Comparison of ENCODE assay signal across 8 mouse cellular contexts in genomic region chr4:134512798-134513197, GRCm38 (mm10). TPM values are rescaled to one million over a fixed set of nuclear protein-coding genes. Genes with fewer than 3 reads are reported as not detected.
DNase-seq lines count a peak whose midpoint lies in the region; ATAC-seq and TF ChIP-seq lines count a peak whose summit lies in the region.

No protein-coding gene starts in this region.

- no peaks in the 10 kb centered on the region for H3K27me3 ChIP-seq in embryonic facial prominence, embryonic 11.5 days (ENCODE audit: control insufficient read depth, insufficient read depth, low read length)
- no peaks in the 10 kb centered on the region for H3K27me3 ChIP-seq in heart, embryonic 10.5 days (ENCODE audit: insufficient read depth, poor library complexity, severe bottlenecking)
- H3K27me3 ChIP-seq in kidney, adult 2 months (replicated peaks; ENCODE audit: control insufficient read depth, insufficient read depth, low read length): no peaks in the 10 kb centered on the region
- H3K27me3 ChIP-seq in neural tube, embryonic 12.5 days (replicated peaks): no peaks in the 10 kb centered on the region

- no peak overlapping the region for H3K9ac ChIP-seq in embryonic facial prominence, embryonic 11.5 days (replicated peaks; ENCODE audit: low read length)
- H3K9ac ChIP-seq in neural tube, embryonic 12.5 days: 0 out of 2 replicates have a peak overlapping the region, but pooled peaks have one; percentile 17

- peak in 1 of 2 experiments; percentile 53 for DNase-seq in layer of hippocampus, adult 2 months (ENCODE audit: low spot score in 2 of 2)
- no peak for DNase-seq in layer of hippocampus, adult 8-10 months (ENCODE audit: low spot score in 2 of 2)
- peak; percentile 75 for DNase-seq in embryonic facial prominence, embryonic 11.5 days (ENCODE audit: low spot score)
- peak; percentile 94 for DNase-seq in heart, embryonic 10.5 days (ENCODE audit: low spot score)
- DNase-seq in kidney, adult 2 months: peak; percentile 83
- DNase-seq in lung, adult 18-20 months: peak; percentile 69 to 82
- DNase-seq in yolk sac, embryonic 10.5 days (ENCODE audit: low spot score): peak; percentile 86

- no peak overlapping the region for H3K27ac ChIP-seq in layer of hippocampus, adult 2 months
- no peak overlapping the region for H3K27ac ChIP-seq in embryonic facial prominence, embryonic 11.5 days (replicated peaks; ENCODE audit: low read depth, low read length)
- H3K27ac ChIP-seq in heart, embryonic 10.5 days: peak overlapping the region; percentile 78
- no peak overlapping the region for H3K27ac ChIP-seq in kidney, adult 2 months (ENCODE audit: insufficient read depth, low read depth, low read length)
- no peak overlapping the region for H3K27ac ChIP-seq in neural tube, embryonic 12.5 days

- no peak overlapping the region; the same call in 1 of the 2 replicates for H3K4me2 ChIP-seq in embryonic facial prominence, embryonic 11.5 days (ENCODE audit: low read depth, low read length)
- H3K4me2 ChIP-seq in neural tube, embryonic 12.5 days (replicated peaks): peak overlapping the region; percentile 52

- no peaks in the 10 kb centered on the region for H3K9me3 ChIP-seq in embryonic facial prominence, embryonic 11.5 days (replicated peaks; ENCODE audit: control insufficient read depth, low read length)
- H3K9me3 ChIP-seq in heart, embryonic 10.5 days: no peaks in the 10 kb centered on the region
- no peaks in the 10 kb centered on the region for H3K9me3 ChIP-seq in neural tube, embryonic 12.5 days

- peak; percentile 68 for TF ChIP-seq CTCF in layer of hippocampus, adult 2 months (conservative IDR thresholded peaks at IDR 0.05)
- peak; percentile 55 for TF ChIP-seq CTCF in kidney, adult 2 months (conservative IDR thresholded peaks at IDR 0.05; ENCODE audit: insufficient read depth, insufficient read length, low read depth, low read length)

- ATAC-seq in embryonic facial prominence, embryonic 11.5 days (replicated peaks; ENCODE audit: insufficient number of reproducible peaks, low FRiP score, low TSS enrichment, low read depth): no peak
- no peak for ATAC-seq in neural tube, embryonic 12.5 days (ENCODE audit: low FRiP score, low read depth)

- no peak for TF ChIP-seq POLR2A in kidney, adult 2 months (IDR thresholded peaks at IDR 0.05; ENCODE audit: low read depth, low read length)

- no peaks in the 10 kb centered on the region for H3K4me1 ChIP-seq in embryonic facial prominence, embryonic 11.5 days (ENCODE audit: control insufficient read depth, insufficient read depth, low read length)
- H3K4me1 ChIP-seq in heart, embryonic 10.5 days: peaks cover 56% of the 10 kb centered on the region
- peaks cover 8% of the 10 kb centered on the region; the same call in 1 of the 2 replicates for H3K4me1 ChIP-seq in kidney, adult 2 months (ENCODE audit: control insufficient read depth, insufficient read depth, low read length)
- peaks cover 11% of the 10 kb centered on the region; the same call in 1 of the 2 replicates for H3K4me1 ChIP-seq in neural tube, embryonic 12.5 days

- no peaks in the 10 kb centered on the region for H3K36me3 ChIP-seq in embryonic facial prominence, embryonic 11.5 days (replicated peaks; ENCODE audit: control insufficient read depth, insufficient read depth, low read depth, low read length)
- H3K36me3 ChIP-seq in heart, embryonic 10.5 days: peaks cover 2% of the 10 kb centered on the region
- no peaks in the 10 kb centered on the region; the same call in 1 of the 2 replicates for H3K36me3 ChIP-seq in kidney, adult 2 months (ENCODE audit: control insufficient read depth, insufficient read depth, low read length)
- H3K36me3 ChIP-seq in neural tube, embryonic 12.5 days: peaks cover 2% of the 10 kb centered on the region; the same call in 1 of the 2 replicates

- H3K4me3 ChIP-seq in layer of hippocampus, adult 2 months: no peak overlapping the region
- H3K4me3 ChIP-seq in embryonic facial prominence, embryonic 11.5 days (ENCODE audit: low read depth, low read length): peak overlapping the region; percentile 12; the same call in 1 of the 2 replicates
- peak overlapping the region; percentile 46 for H3K4me3 ChIP-seq in heart, embryonic 10.5 days
- no peak overlapping the region for H3K4me3 ChIP-seq in kidney, adult 2 months (ENCODE audit: insufficient read depth, low read depth, low read length)
- no peak overlapping the region for H3K4me3 ChIP-seq in neural tube, embryonic 12.5 days

- WGBS in embryonic facial prominence, embryonic 11.5 days: 24% methylated on average over 15 of the region's 15 CpGs
- WGBS in heart, embryonic 10.5 days: 16% methylated on average over 15 of the region's 15 CpGs
- 7% methylated on average over 15 of the region's 15 CpGs for WGBS in kidney, adult 2 months
- 14% methylated on average over 15 of the region's 15 CpGs for WGBS in neural tube, embryonic 12.5 days

RNA-seq across cellular contexts. Expression of gene Aunip, which starts 2.0 kb away (rescaled TPM):
- total RNA-seq in layer of hippocampus, adult 2 months (2021): under 1 TPM; 0.56 to 0.67 TPM
- under 1 TPM in 3 of 4 experiments, not detected in 1; 0.25 to 0.85 (median 0.33) TPM for total RNA-seq in layer of hippocampus, adult 8-10 months (2022)
- polyA plus RNA-seq in embryonic facial prominence, embryonic 11.5 days (2014; fragmentation: Nextera tagmentation; extraction: Ambion mirVana): 7.0 and 8.3 TPM in 2 replicates
- 16.1 and 17.2 TPM in 2 replicates for polyA plus RNA-seq in heart, embryonic 10.5 days (2016; fragmentation: Nextera tagmentation; extraction: Ambion mirVana)
- polyA plus RNA-seq in kidney, adult 2 months (2012; rRNA removed): 0.07 and 0.09 TPM in 2 replicates
- 8.1 and 8.9 TPM in 2 replicates for polyA plus RNA-seq in neural tube, embryonic 12.5 days (2016; fragmentation: Nextera tagmentation; extraction: Ambion mirVana)

RNA-seq across cellular contexts. Expression of gene Paqr7, which starts 16.3 kb away (rescaled TPM):
- total RNA-seq in layer of hippocampus, adult 2 months (2021): 10 to 100 TPM; 60.2 to 64.7 TPM
- 10 to 100 TPM; 55.4 to 75.1 (median 63.4) TPM for total RNA-seq in layer of hippocampus, adult 8-10 months (2022)
- polyA plus RNA-seq in embryonic facial prominence, embryonic 11.5 days (2014; fragmentation: Nextera tagmentation; extraction: Ambion mirVana): 0.87 and 0.93 TPM in 2 replicates
- 7.8 and 14.5 TPM in 2 replicates for polyA plus RNA-seq in heart, embryonic 10.5 days (2016; fragmentation: Nextera tagmentation; extraction: Ambion mirVana)
- polyA plus RNA-seq in kidney, adult 2 months (2012; rRNA removed): 58.7 and 74.3 TPM in 2 replicates
- 7.4 and 8.9 TPM in 2 replicates for polyA plus RNA-seq in neural tube, embryonic 12.5 days (2016; fragmentation: Nextera tagmentation; extraction: Ambion mirVana)

RNA-seq across cellular contexts. Expression of gene Mtfr1l, which starts 22.4 kb away (rescaled TPM):
- total RNA-seq in layer of hippocampus, adult 2 months (2021): 10 to 100 TPM; 69.3 to 72.5 TPM
- total RNA-seq in layer of hippocampus, adult 8-10 months (2022): 10 to 100 TPM; 65.9 to 74.2 (median 67.9) TPM
- 137 and 138 TPM in 2 replicates for polyA plus RNA-seq in embryonic facial prominence, embryonic 11.5 days (2014; fragmentation: Nextera tagmentation; extraction: Ambion mirVana)
- polyA plus RNA-seq in heart, embryonic 10.5 days (2016; fragmentation: Nextera tagmentation; extraction: Ambion mirVana): 155 and 166 TPM in 2 replicates
- polyA plus RNA-seq in kidney, adult 2 months (2012; rRNA removed): 133 and 149 TPM in 2 replicates
- polyA plus RNA-seq in neural tube, embryonic 12.5 days (2016; fragmentation: Nextera tagmentation; extraction: Ambion mirVana): 135 and 138 TPM in 2 replicates

RNA-seq across cellular contexts. Expression of gene Selenon, which starts 39.2 kb away (rescaled TPM):
- total RNA-seq in layer of hippocampus, adult 2 months (2021): 10 to 100 TPM; 17.3 to 19.7 TPM
- 10 to 100 TPM; 18.4 to 22.8 (median 21.2) TPM for total RNA-seq in layer of hippocampus, adult 8-10 months (2022)
- 23.6 and 34.4 TPM in 2 replicates for polyA plus RNA-seq in embryonic facial prominence, embryonic 11.5 days (2014; fragmentation: Nextera tagmentation; extraction: Ambion mirVana)
- polyA plus RNA-seq in heart, embryonic 10.5 days (2016; fragmentation: Nextera tagmentation; extraction: Ambion mirVana): 8.0 and 9.0 TPM in 2 replicates
- 9.8 and 10.2 TPM in 2 replicates for polyA plus RNA-seq in kidney, adult 2 months (2012; rRNA removed)
- polyA plus RNA-seq in neural tube, embryonic 12.5 days (2016; fragmentation: Nextera tagmentation; extraction: Ambion mirVana): 47.5 and 53.0 TPM in 2 replicates

RNA-seq across cellular contexts. Expression of gene Stmn1, which starts 44.7 kb away (rescaled TPM):
- total RNA-seq in layer of hippocampus, adult 2 months (2021): 100 to 1,000 TPM; 362 to 369 TPM
- total RNA-seq in layer of hippocampus, adult 8-10 months (2022): 100 to 1,000 TPM; 367 to 422 (median 391) TPM
- 3,252 and 3,396 TPM in 2 replicates for polyA plus RNA-seq in embryonic facial prominence, embryonic 11.5 days (2014; fragmentation: Nextera tagmentation; extraction: Ambion mirVana)
- polyA plus RNA-seq in heart, embryonic 10.5 days (2016; fragmentation: Nextera tagmentation; extraction: Ambion mirVana): 838 and 1,170 TPM in 2 replicates
- 9.8 and 24.9 TPM in 2 replicates for polyA plus RNA-seq in kidney, adult 2 months (2012; rRNA removed)
- 4,894 and 4,994 TPM in 2 replicates for polyA plus RNA-seq in neural tube, embryonic 12.5 days (2016; fragmentation: Nextera tagmentation; extraction: Ambion mirVana)

Comparison
In these comparisons a context has a peak if more than half of its experiments do, and no peak if none do; other contexts are left out.
1. DNase-seq: peak in embryonic facial prominence, embryonic 11.5 days (single experiment), heart, embryonic 10.5 days (single experiment), kidney, adult 2 months (single experiment), lung, adult 18-20 months (2 of 2) and yolk sac, embryonic 10.5 days (single experiment); none in layer of hippocampus, adult 8-10 months (0 of 2).
2. H3K4me3 ChIP-seq: peak in embryonic facial prominence, embryonic 11.5 days (single experiment) and heart, embryonic 10.5 days (single experiment); none in layer of hippocampus, adult 2 months (single experiment), kidney, adult 2 months (single experiment) and neural tube, embryonic 12.5 days (single experiment).